Mouse (Mus musculus) C2C12 (cell line): ENCODE results near the gene Kxd1.
"Not testable (repeated sequence)": the region's sequence is repeated elsewhere in the genome, so short reads cannot be mapped to it uniquely, and the experiment has no call there.

Source experiments
- CTCF ChIP-seq: IDR thresholded peaks from one replicate; pipeline ENCODE4 v1.5.1; 2011; ENCODE audit not compliant: control insufficient read depth, insufficient read depth, insufficient read length
- MAX ChIP-seq: IDR thresholded peaks from one replicate; pipeline ENCODE4 v1.6.1; 2011; ENCODE audit warnings: mild to moderate bottlenecking, control low read depth
- MYOG ChIP-seq: IDR thresholded peaks from one replicate; pipeline ENCODE4 v1.6.1; 2011; ENCODE audit not compliant: control insufficient read depth, insufficient read length; ENCODE audit errors: extremely low read depth
- USF1 ChIP-seq: IDR thresholded peaks from one replicate; pipeline ENCODE4 v1.6.1; 2011; ENCODE audit warnings: low read depth, mild to moderate bottlenecking, control low read depth, moderate library complexity

DNA sequence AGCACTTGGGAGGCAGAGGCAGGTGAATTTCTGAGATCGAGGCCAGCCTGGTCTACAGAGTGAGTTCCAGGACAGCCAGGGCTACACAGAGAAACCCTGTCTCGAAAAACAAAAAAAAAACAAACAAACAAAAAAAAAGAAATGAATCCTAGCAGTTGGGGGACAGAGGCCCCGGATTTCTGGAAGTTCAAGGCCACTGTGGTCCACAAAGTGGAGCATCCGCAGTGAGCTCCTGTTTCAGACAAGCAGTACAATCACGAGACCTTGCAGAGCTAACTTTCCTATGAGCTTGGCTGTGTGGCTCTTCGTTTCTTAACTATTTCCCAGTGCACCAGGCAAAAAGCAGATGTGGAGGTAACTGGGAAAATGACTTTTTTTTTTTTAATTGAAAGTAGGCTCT is 16.6 kb downstream of the Kxd1 start:
- not testable (repeated sequence) for TF ChIP-seq CTCF, MYOG, USF1, MAX
